Mouse (Mus musculus): ENCODE measurements around the gene Med13l.
A peak's percentile ranks its signal among the peaks of the same experiment; 100 is the strongest.

- TF ChIP-seq POLR2A (IDR thresholded peaks at IDR 0.05; ENCODE audit: borderline replicate concordance, extremely low read depth, low read depth, low read length) (no peak), CTCF (IDR thresholded peaks at IDR 0.05; ENCODE audit: insufficient read depth, low read length) (peak; percentile 88)
These were observed 221.1 kb downstream of the Med13l start for GRCm38 (mm10) chr5:118781598-118781997.
